Mouse (Mus musculus): Measurements from ENCODE around the gene Gdpd1.
"Not testable (repeated sequence)": the region's sequence is repeated elsewhere in the genome, so short reads cannot be mapped to it uniquely, and the experiment has no call there.

Gdpd1 gene

GRCm38 (mm10) chr11:87073866-87074440 is at the start of gene Gdpd1:
Gene Gdpd1 (minus strand): TSS chr11:87074062.
- DNase-seq (ENCODE audit: low spot score in 2 of 2) = peak; percentile 78 to 82

DNA sequence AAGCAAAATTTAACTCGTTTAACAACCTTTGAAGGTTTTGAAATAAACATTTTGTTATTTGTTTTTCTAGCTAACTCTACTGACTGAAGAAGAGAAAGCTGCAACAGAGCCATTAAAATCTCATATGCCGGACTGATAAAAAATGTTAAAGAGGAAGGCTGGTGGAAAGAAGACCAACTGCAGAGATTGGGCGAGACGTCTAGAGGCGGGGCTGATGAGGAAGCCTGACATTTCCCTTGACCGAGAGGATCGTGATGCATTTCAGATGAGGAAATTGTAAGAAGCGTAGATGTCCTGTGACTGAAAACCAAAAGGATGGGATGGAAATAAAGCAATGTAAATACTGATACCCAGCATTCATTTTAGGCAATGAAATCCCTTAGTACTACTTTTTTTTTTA is 48.0 kb upstream of the Gdpd1 start:
- DNase-seq (ENCODE audit: low spot score in 2 of 2) = no peak

- no peak for DNase-seq (ENCODE audit: low spot score in 2 of 2)
These were observed 36.5 kb upstream of the Gdpd1 start for GRCm38 (mm10) chr11:87110172-87110909.

- peak in 1 of 2 experiments; percentile 19 for DNase-seq (ENCODE audit: low spot score in 2 of 2)
These were observed 35.8 kb upstream of the Gdpd1 start for GRCm38 (mm10) chr11:87109519-87110171.

- peak; percentile 96 to 99 for DNase-seq (ENCODE audit: low spot score in 2 of 2)
These were observed 35.1 kb upstream of the Gdpd1 start, which contains the start of gene Ska2 for GRCm38 (mm10) chr11:87108755-87109518. Gene Ska2 (plus strand): TSS chr11:87109234.

DNA sequence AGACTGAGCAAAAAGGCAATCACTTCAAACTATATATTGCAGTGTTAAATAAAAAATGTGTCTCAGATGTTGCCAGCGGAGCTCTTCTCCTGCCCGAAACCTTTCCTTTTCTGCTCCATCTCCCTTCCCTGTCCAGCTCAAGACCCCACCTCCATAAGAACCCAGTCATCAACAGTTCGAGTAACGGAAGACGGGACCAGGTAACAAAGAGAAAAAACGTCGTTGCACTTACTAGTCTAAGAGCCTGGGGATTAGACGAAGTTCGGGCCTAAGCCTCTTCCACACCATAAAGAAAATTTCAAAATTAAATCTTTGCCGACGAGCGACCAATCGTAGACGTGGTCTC is 34.5 kb upstream of the Gdpd1 start, which contains the start of gene Prr11:
Prr11 (minus strand) TSS at position 300 of the 346 bp plus-strand sequence.
- DNase-seq (ENCODE audit: low spot score in 2 of 2) = no peak

DNA sequence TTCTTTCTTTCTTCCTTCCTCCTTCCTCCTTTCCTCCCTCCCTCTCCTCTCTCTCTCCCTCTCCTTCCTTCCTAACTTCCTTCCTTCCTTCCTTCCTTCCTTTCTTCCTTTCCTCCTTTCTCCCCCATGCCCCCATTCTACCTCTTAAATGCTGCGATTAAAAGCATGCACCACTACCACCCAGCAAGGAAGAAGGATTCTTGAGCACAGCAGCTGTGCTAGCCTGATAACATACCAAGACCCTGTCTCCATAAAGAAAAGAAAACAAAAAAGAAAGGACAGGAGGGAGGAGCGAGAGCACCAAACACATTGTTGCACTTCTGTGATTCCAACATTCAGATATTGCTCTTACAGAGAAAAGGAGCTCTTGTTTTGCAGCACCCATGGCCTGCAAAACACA is 13.3 kb upstream of the Gdpd1 start:
- no peak for DNase-seq (ENCODE audit: low spot score in 2 of 2)

- DNase-seq (ENCODE audit: low spot score in 2 of 2) = peak; percentile 75 to 80
These were observed 12.6 kb upstream of the Gdpd1 start, which contains the start of gene Smg8 for GRCm38 (mm10) chr11:87086290-87086984. Gene Smg8 (minus strand): TSS chr11:87086774.

GRCm38 (mm10) chr11:87085461-87085860 is 11.6 kb upstream of the Gdpd1 start:
- no peak for DNase-seq (ENCODE audit: low spot score in 2 of 2)

- no peak for DNase-seq (ENCODE audit: low spot score in 2 of 2)
These were observed 9.8 kb upstream of the Gdpd1 start for GRCm38 (mm10) chr11:87083712-87084111.

GRCm38 (mm10) chr11:87073343-87073865 is 458 bp downstream of the Gdpd1 start:
- peak; percentile 57 to 65 for DNase-seq (ENCODE audit: low spot score in 2 of 2)

- no peak for DNase-seq (ENCODE audit: low spot score in 2 of 2)
These were observed 11.8 kb downstream of the Gdpd1 start for GRCm38 (mm10) chr11:87062087-87062486.

GRCm38 (mm10) chr11:87060410-87060809 is 13.5 kb downstream of the Gdpd1 start:
- no peak for DNase-seq (ENCODE audit: low spot score in 2 of 2)

DNA sequence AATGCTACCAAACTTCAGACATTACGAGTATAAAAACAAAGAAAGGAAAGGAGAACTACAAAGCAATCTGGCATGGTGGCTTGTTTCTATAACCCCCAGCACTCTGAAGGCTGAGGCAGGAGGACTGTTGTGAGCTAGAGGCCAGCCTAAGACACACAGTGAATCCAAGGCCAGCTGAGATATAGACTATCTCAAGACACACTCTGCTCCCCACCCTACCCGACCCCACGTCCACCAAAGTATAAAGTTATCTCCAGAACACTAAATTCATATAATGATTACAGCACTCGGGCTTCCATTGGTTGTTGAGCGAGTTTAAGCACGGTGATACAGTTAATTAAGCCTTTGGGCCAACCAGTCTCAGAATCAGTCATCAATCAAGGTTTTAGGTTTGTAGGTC is 17.6 kb downstream of the Gdpd1 start:
- DNase-seq (ENCODE audit: low spot score in 2 of 2) = no peak

DNA sequence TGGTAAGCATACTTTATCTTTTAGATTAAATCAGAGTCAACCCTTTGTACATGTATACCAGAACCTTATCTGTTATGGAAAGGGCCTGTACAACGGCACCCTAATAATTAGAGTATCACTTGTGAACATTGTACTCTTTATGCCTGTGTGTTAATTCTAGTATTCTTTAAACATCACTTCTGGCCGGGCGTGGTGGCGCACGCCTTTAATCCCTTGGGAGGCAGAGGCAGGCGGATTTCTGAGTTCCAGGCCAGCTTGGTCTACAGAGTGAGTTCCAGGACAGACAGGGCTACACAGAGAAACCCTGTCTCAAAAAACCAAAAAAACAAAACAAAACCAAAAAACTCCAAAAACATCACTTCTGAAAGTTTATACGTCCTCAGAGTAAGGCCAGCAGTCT is 25.0 kb downstream of the Gdpd1 start:
- not testable (repeated sequence) for DNase-seq (ENCODE audit: low spot score in 2 of 2)

DNA sequence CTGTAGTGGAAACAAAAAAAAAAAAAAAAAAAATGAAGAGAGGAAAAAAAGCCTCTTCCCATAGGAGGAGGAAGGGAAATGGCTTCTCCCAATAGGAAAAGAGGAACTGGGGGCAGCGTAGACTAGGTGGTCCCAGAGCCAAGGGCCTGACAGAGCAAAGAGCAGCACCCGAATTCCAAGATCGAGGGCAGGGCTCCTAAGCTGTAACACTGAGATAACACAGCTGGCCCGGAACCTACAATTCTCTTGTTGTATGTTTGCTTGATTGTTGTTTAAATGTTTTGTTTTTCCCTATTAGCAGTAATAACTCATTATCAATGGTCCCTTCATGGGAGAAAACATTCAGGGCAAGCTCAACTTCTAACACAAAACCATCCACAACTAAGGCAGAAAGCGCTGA is 26.9 kb downstream of the Gdpd1 start:
- no peak for DNase-seq (ENCODE audit: low spot score in 2 of 2)

- DNase-seq (ENCODE audit: low spot score in 2 of 2) = no peak
These were observed 30.8 kb downstream of the Gdpd1 start for GRCm38 (mm10) chr11:87043052-87043451.

- DNase-seq (ENCODE audit: low spot score in 2 of 2) = no peak
These were observed 34.4 kb downstream of the Gdpd1 start for GRCm38 (mm10) chr11:87039307-87039963.

- DNase-seq (ENCODE audit: low spot score in 2 of 2) = no peak
These were observed 37.7 kb downstream of the Gdpd1 start for GRCm38 (mm10) chr11:87036180-87036579.

GRCm38 (mm10) chr11:87028212-87028611 is 45.6 kb downstream of the Gdpd1 start:
- DNase-seq (ENCODE audit: low spot score in 2 of 2) = no peak
